Mouse (Mus musculus) small intestine, adult 2 months (tissue): Measurements from ENCODE around the gene Mob3c. TPM values are rescaled to one million over a fixed set of nuclear protein-coding genes. Genes with fewer than 3 reads are reported as not detected.

Source experiments
- H3K27ac ChIP-seq: fragments of 200-500 bp; 2 replicates; pipeline ENCODE4 v1.5.1; 2012; ENCODE audit warnings: low read depth, low read length, control low read depth, inconsistent platforms; ENCODE audit not compliant: insufficient read depth
- H3K27me3 ChIP-seq: fragments of 200-500 bp; 2 replicates; pipeline ENCODE4 v1.6.1; 2012; ENCODE audit warnings: mild to moderate bottlenecking, moderate library complexity, low read length, inconsistent platforms; ENCODE audit not compliant: control insufficient read depth, insufficient read depth
- H3K36me3 ChIP-seq: fragments of 200-500 bp; 2 replicates; pipeline ENCODE4 v1.6.1; 2012; ENCODE audit warnings: mild to moderate bottlenecking, low read length, control low read depth, inconsistent platforms; ENCODE audit not compliant: control insufficient read depth, insufficient read depth
- H3K4me1 ChIP-seq: fragments of 200-500 bp; 2 replicates; pipeline ENCODE4 v1.6.1; 2012; ENCODE audit warnings: low read length, inconsistent platforms, mixed read lengths; ENCODE audit not compliant: control insufficient read depth, insufficient read depth, insufficient read length
- H3K4me3 ChIP-seq: fragments of 200-500 bp; 2 replicates; pipeline ENCODE4 v1.5.1; 2012; ENCODE audit warnings: low read depth, mild to moderate bottlenecking, control low read depth, inconsistent platforms, low read length, moderate library complexity
- CTCF ChIP-seq: fragments of 200-500 bp; IDR thresholded peaks from 2 replicates; pipeline ENCODE4 v1.5.1; 2012; ENCODE audit warnings: low read depth, mild to moderate bottlenecking, control low read depth, inconsistent platforms, low read length, moderate library complexity, mixed read lengths; ENCODE audit not compliant: insufficient replicate concordance, insufficient read length; ENCODE audit errors: extremely low read depth
- POLR2A ChIP-seq: fragments of 200-500 bp; IDR thresholded peaks from 2 replicates; pipeline ENCODE4 v1.6.1; 2012; ENCODE audit warnings: low read depth, mild to moderate bottlenecking, control low read depth, inconsistent platforms, low read length, moderate library complexity
- WGBS: fragments of 180-500 bp; shearing (Covaris S2); methylation state at CpG from one replicate; pipeline ENCODE4 v1.1.7; 2018; 5-methylcytosine and 5-hydroxymethylcytosine counted together
- polyA plus RNA-seq: library from polyadenylated mRNA; depleted of rRNA; stranded (reverse); fragments of >200 nt; gene quantifications from 2 replicates; pipeline ENCODE4 v1.2.3, GENCODE M21; 2012

Gene Mob3c
- polyA plus RNA-seq, 1 experiment: 101 TPM

DNA sequence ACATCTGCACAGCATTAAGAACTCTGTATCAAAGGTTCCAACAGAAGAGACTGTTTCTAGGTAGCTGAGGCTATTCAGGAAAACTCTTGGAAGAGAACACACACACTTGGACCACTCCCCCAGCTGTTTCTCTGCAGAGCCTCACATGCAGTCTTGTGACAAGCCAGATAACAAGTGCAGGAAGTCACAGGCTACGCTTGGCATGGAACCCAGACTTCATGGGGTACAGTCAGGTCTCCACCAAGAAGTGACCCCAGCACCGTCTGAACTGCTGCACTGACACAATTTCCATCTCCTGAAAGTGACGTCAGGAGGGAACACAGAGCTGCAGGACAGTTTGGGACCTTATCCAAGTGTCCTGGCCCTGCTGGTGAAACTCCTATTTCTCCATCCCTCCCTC is 6.0 kb upstream of the Mob3c start:
- WGBS: 30% methylated on average over 3 of the region's 3 CpGs
- Histone ChIP-seq H3K27me3 (no peaks in the 10 kb centered on the region), H3K27ac (peak overlapping the region; percentile 31; the same call in 1 of the 2 replicates), H3K4me3 (no peak overlapping the region), H3K36me3 (no peaks in the 10 kb centered on the region), H3K4me1 (peaks cover 23% of the 10 kb centered on the region; the same call in 1 of the 2 replicates)
- no peak for TF ChIP-seq CTCF
- TF ChIP-seq POLR2A: no peak

DNA sequence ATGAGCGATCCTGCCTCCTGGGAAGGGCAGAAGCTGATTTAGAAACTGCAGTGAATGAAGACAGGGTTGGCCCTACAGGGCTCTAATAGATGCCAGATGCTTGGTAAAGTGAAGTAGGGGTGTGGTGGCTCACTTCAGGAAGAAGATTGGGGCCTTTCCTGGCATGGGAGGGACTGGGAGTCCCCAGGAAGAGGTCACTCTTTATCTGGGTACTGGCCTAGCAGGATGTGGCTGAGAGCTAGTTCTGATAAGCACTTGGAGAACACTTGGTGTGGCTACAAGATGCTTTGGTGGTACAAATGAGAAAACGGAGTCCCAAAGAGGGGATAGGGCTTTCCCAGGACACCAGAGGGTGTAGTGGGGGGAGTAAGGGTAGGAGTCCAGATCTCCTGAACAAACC is 3.7 kb upstream of the Mob3c start:
- peaks cover 30% of the 10 kb centered on the region; the same call in 1 of the 2 replicates for H3K4me1 ChIP-seq
- peak overlapping the region; percentile 92 for H3K27ac ChIP-seq
- no peaks in the 10 kb centered on the region for H3K36me3 ChIP-seq
- no peaks in the 10 kb centered on the region for H3K27me3 ChIP-seq
- no peak overlapping the region for H3K4me3 ChIP-seq
- TF ChIP-seq POLR2A: no peak
- no peak for TF ChIP-seq CTCF
- 81% methylated on average over 2 of the region's 2 CpGs for WGBS

DNA sequence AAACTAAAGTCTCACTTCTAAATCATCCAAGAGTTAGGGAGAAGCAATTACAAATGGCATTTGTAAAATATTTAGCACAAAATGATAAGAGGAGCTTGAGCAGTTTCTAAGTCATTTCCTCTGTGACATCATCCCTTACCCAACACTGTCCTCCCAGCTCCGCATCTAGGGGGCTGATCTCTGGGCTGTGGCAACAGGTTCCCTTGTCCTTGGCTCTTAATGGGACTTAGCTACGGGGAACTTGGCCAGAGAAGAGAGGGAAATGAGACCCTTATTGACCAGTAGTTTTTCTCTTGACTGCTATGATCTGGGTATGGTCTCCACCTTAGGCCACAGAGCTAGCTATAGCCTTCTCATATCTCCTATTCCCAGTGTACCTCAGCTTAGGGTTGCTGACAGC is 2.6 kb upstream of the Mob3c start:
- H3K4me1 ChIP-seq: peaks cover 41% of the 10 kb centered on the region; the same call in 1 of the 2 replicates
- no peak overlapping the region for H3K27ac ChIP-seq
- TF ChIP-seq POLR2A (no peak), CTCF (no peak)
- H3K27me3 ChIP-seq: no peaks in the 10 kb centered on the region
- no peaks in the 10 kb centered on the region for H3K36me3 ChIP-seq
- WGBS: 88% methylated on average over 2 of the region's 2 CpGs
- no peak overlapping the region for H3K4me3 ChIP-seq

- peak overlapping the region; percentile 10; the same call in 1 of the 2 replicates for H3K27ac ChIP-seq
- peaks cover 44% of the 10 kb centered on the region for H3K4me1 ChIP-seq
- peaks cover 10% of the 10 kb centered on the region for H3K36me3 ChIP-seq
- no peaks in the 10 kb centered on the region for H3K27me3 ChIP-seq
- TF ChIP-seq CTCF: no peak
- TF ChIP-seq POLR2A: no peak
- WGBS: 55% methylated on average over 3 of the region's 3 CpGs
- H3K4me3 ChIP-seq: no peak overlapping the region
Observed at GRCm38 (mm10) chr4:115827066-115827465, 826 bp upstream of the Mob3c start.

GRCm38 (mm10) chr4:115827535-115827887 is 381 bp upstream of the Mob3c start:
- peak overlapping the region; percentile 78 for H3K27ac ChIP-seq
- H3K27me3 ChIP-seq: no peaks in the 10 kb centered on the region
- H3K36me3 ChIP-seq: peaks cover 14% of the 10 kb centered on the region
- peaks cover 46% of the 10 kb centered on the region for H3K4me1 ChIP-seq
- 3% methylated on average over 4 of the region's 4 CpGs for WGBS
- peak overlapping the region; percentile 92 for H3K4me3 ChIP-seq
- no peak for TF ChIP-seq POLR2A
- TF ChIP-seq CTCF: no peak

DNA sequence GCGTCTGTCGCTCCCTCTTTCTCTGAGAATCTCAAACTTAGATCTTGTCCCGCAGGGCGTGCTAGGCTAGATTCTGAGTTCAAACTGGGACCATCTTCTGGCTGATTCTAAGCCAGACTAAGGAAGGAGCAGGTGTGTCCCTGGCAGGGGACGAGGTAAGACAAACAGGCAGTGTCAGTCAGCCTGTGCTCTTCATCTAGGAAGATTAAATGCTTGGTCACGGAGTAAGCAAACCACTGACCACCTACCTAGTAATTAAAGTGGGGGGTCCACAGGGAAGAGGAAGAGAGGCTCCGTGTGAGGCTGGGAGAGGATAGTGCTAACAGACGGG is 645 bp downstream of the Mob3c start:
- Histone ChIP-seq H3K4me1 (peaks cover 45% of the 10 kb centered on the region), H3K36me3 (peaks cover 16% of the 10 kb centered on the region), H3K27me3 (no peaks in the 10 kb centered on the region), H3K4me3 (peak overlapping the region; percentile 92), H3K27ac (peak overlapping the region; percentile 78)
- 11% methylated on average over 8 of the region's 8 CpGs for WGBS
- TF ChIP-seq POLR2A: no peak
- TF ChIP-seq CTCF: no peak

DNA sequence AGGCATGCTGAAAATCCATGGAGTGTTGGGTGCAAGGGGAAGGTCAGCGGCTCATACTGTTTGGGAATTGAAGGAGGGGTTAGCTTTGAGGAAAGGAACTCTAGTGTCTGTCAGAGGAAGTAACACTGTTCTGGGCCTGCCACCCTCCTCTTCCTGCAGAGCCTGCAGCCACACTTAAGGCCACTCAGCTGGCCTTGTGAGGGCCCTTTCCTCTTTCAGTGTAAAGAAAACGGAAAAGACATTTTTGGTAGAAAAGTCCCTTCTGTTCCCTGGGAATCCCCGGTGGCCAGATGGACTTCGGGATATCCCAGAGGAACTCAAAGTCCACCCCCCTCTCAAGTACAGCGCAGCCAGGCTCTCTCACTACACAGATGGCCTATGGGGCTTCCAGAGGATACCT is 2.6 kb downstream of the Mob3c start:
- 0 out of 2 replicates have a peak overlapping the region, but pooled peaks have one; percentile 7 for H3K27ac ChIP-seq
- WGBS: 72% methylated on average over 5 of the region's 5 CpGs
- H3K36me3 ChIP-seq: peaks cover 33% of the 10 kb centered on the region
- H3K4me3 ChIP-seq: no peak overlapping the region
- TF ChIP-seq POLR2A: no peak
- no peak for TF ChIP-seq CTCF
- H3K4me1 ChIP-seq: peaks cover 35% of the 10 kb centered on the region
- no peaks in the 10 kb centered on the region for H3K27me3 ChIP-seq
